Mouse (Mus musculus): ENCODE measurements around the gene Agbl2. TPM values are rescaled to one million over a fixed set of nuclear protein-coding genes. Genes with fewer than 3 reads are reported as not detected.

Agbl2 gene
- total RNA-seq, 1 experiment, result 0.27 TPM

- Histone ChIP-seq H3K36me3 (ENCODE audit: control insufficient read depth, insufficient read depth, low read length, poor library complexity, severe bottlenecking) (no peaks in the 10 kb centered on the region), H3K4me1 (ENCODE audit: control insufficient read depth in 2 of 2, insufficient read depth in 2 of 2, low read length in 2 of 2, poor library complexity in 1 of 2) (0 out of 4 replicates have a peak, but pooled peaks cover 0 to 1% of the 10 kb centered on the region in 2 experiments), H3K9ac (ENCODE audit: insufficient read depth, low read depth, low read length, poor library complexity, severe bottlenecking) (no peak overlapping the region), H3K9me3 (ENCODE audit: control insufficient read depth, insufficient read depth, low read depth, low read length) (no peaks in the 10 kb centered on the region), H3K27ac (ENCODE audit: insufficient read depth, low read depth, low read length, poor library complexity, severe bottlenecking) (no peak overlapping the region), H3K4me3 (ENCODE audit: insufficient read depth in 1 of 2, low read depth in 1 of 2, low read length in 2 of 2, poor library complexity in 1 of 2, severe bottlenecking in 1 of 2) (no peak overlapping the region)
- in situ Hi-C loops (cut with MboI; ENCODE audit: low sequenced_read_pairs in 2 of 2, unreplicated experiment in 2 of 2), result no loop called here
- no peak for DNase-seq (ENCODE audit: low read depth, low spot score)
- TF ChIP-seq MAFK (IDR thresholded peaks at IDR 0.05; ENCODE audit: insufficient read depth, low read depth, low read length) (no peak), CHD2 (IDR thresholded peaks at IDR 0.05; ENCODE audit: low read depth, low read length) (no peak), HCFC1 (IDR thresholded peaks at IDR 0.05; ENCODE audit: borderline replicate concordance, insufficient read depth, low read length) (no peak), ZC3H11A (IDR thresholded peaks at IDR 0.05; ENCODE audit: borderline replicate concordance, low read depth, low read length) (no peak), ZNF384 (IDR thresholded peaks at IDR 0.05; ENCODE audit: low read depth, low read length) (no peak)
These were observed 5.6 kb downstream of the Agbl2 start for GRCm38 (mm10) chr2:90788126-90788525.

GRCm38 (mm10) chr2:90808241-90809126 lies 26.0 kb downstream of the Agbl2 start:
- no peak overlapping the region for H3K27ac ChIP-seq (ENCODE audit: insufficient read depth, low read depth, low read length, poor library complexity, severe bottlenecking)
- no peaks in the 10 kb centered on the region for H3K36me3 ChIP-seq (ENCODE audit: control insufficient read depth, insufficient read depth, low read length, poor library complexity, severe bottlenecking)
- in situ Hi-C loops (cut with MboI; ENCODE audit: low sequenced_read_pairs in 2 of 2, unreplicated experiment in 2 of 2), result no loop called here
- DNase-seq (ENCODE audit: low read depth, low spot score), result no peak
- TF ChIP-seq MAFK (IDR thresholded peaks at IDR 0.05; ENCODE audit: insufficient read depth, low read depth, low read length) (peak; percentile 81), ZC3H11A (IDR thresholded peaks at IDR 0.05; ENCODE audit: borderline replicate concordance, low read depth, low read length) (no peak)
- no peak overlapping the region for H3K9ac ChIP-seq (ENCODE audit: insufficient read depth, low read depth, low read length, poor library complexity, severe bottlenecking)
- no peaks in the 10 kb centered on the region for H3K4me1 ChIP-seq (ENCODE audit: control insufficient read depth in 2 of 2, insufficient read depth in 2 of 2, low read length in 2 of 2, poor library complexity in 1 of 2)
- no peak overlapping the region for H3K4me3 ChIP-seq (ENCODE audit: insufficient read depth in 1 of 2, low read depth in 1 of 2, low read length in 2 of 2, poor library complexity in 1 of 2, severe bottlenecking in 1 of 2)
- H3K9me3 ChIP-seq (ENCODE audit: control insufficient read depth, insufficient read depth, low read depth, low read length), result no peaks in the 10 kb centered on the region

DNA sequence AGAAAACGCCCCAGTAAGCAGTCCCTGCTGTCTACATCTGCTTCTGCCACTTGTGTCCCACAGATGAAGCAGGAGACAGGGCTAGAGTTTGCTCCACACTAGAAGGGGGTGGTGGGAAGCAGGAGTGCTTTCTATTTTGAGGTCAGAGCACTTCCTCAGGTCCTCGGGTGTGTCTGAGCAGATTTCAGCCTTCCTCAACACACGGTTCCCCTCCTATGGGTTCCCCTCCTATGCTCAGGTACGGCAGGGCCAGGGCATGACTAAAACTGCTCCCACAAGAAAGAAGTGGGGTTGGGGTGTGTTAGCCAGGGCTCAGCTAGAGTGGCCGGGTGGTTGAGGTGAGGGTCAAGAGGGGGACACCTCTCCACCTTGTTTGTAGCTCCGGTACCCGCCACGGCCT lies 28.2 kb downstream of the Agbl2 start:
- in situ Hi-C loops (cut with MboI; ENCODE audit: low sequenced_read_pairs in 2 of 2, unreplicated experiment in 2 of 2), result no loop called here
- no peak for DNase-seq (ENCODE audit: low read depth, low spot score)

GRCm38 (mm10) chr2:90815266-90815665 lies 32.7 kb downstream of the Agbl2 start:
- H3K4me3 ChIP-seq (ENCODE audit: insufficient read depth in 1 of 2, low read depth in 1 of 2, low read length in 2 of 2, poor library complexity in 1 of 2, severe bottlenecking in 1 of 2), result no peak overlapping the region
- no peak overlapping the region for H3K9ac ChIP-seq (ENCODE audit: insufficient read depth, low read depth, low read length, poor library complexity, severe bottlenecking)
- no peaks in the 10 kb centered on the region for H3K4me1 ChIP-seq (ENCODE audit: control insufficient read depth in 2 of 2, insufficient read depth in 2 of 2, low read length in 2 of 2, poor library complexity in 1 of 2)
- no peak for TF ChIP-seq MAFK (IDR thresholded peaks at IDR 0.05; ENCODE audit: insufficient read depth, low read depth, low read length)
- TF ChIP-seq CHD2 (IDR thresholded peaks at IDR 0.05; ENCODE audit: low read depth, low read length), result no peak
- no peak for TF ChIP-seq HCFC1 (IDR thresholded peaks at IDR 0.05; ENCODE audit: borderline replicate concordance, insufficient read depth, low read length)
- no peak for TF ChIP-seq ZNF384 (IDR thresholded peaks at IDR 0.05; ENCODE audit: low read depth, low read length)
- TF ChIP-seq ZC3H11A (IDR thresholded peaks at IDR 0.05; ENCODE audit: borderline replicate concordance, low read depth, low read length), result no peak
- H3K36me3 ChIP-seq (ENCODE audit: control insufficient read depth, insufficient read depth, low read length, poor library complexity, severe bottlenecking), result no peaks in the 10 kb centered on the region
- H3K27ac ChIP-seq (ENCODE audit: insufficient read depth, low read depth, low read length, poor library complexity, severe bottlenecking), result no peak overlapping the region
- no peaks in the 10 kb centered on the region for H3K9me3 ChIP-seq (ENCODE audit: control insufficient read depth, insufficient read depth, low read depth, low read length)
- no peak for DNase-seq (ENCODE audit: low read depth, low spot score)
- in situ Hi-C loops (cut with MboI; ENCODE audit: low sequenced_read_pairs in 2 of 2, unreplicated experiment in 2 of 2), result no loop called here

More for the DNA sequence above, 28.2 kb downstream of the Agbl2 start:
- TF ChIP-seq HCFC1 (IDR thresholded peaks at IDR 0.05; ENCODE audit: borderline replicate concordance, insufficient read depth, low read length) (no peak), ZC3H11A (IDR thresholded peaks at IDR 0.05; ENCODE audit: borderline replicate concordance, low read depth, low read length) (no peak), ZNF384 (IDR thresholded peaks at IDR 0.05; ENCODE audit: low read depth, low read length) (no peak), MAFK (IDR thresholded peaks at IDR 0.05; ENCODE audit: insufficient read depth, low read depth, low read length) (no peak), CHD2 (IDR thresholded peaks at IDR 0.05; ENCODE audit: low read depth, low read length) (no peak)
- H3K27ac ChIP-seq (ENCODE audit: insufficient read depth, low read depth, low read length, poor library complexity, severe bottlenecking), result no peak overlapping the region
- no peaks in the 10 kb centered on the region for H3K4me1 ChIP-seq (ENCODE audit: control insufficient read depth in 2 of 2, insufficient read depth in 2 of 2, low read length in 2 of 2, poor library complexity in 1 of 2)
- H3K9ac ChIP-seq (ENCODE audit: insufficient read depth, low read depth, low read length, poor library complexity, severe bottlenecking), result no peak overlapping the region
- H3K9me3 ChIP-seq (ENCODE audit: control insufficient read depth, insufficient read depth, low read depth, low read length), result no peaks in the 10 kb centered on the region
- H3K36me3 ChIP-seq (ENCODE audit: control insufficient read depth, insufficient read depth, low read length, poor library complexity, severe bottlenecking), result no peaks in the 10 kb centered on the region
- H3K4me3 ChIP-seq (ENCODE audit: insufficient read depth in 1 of 2, low read depth in 1 of 2, low read length in 2 of 2, poor library complexity in 1 of 2, severe bottlenecking in 1 of 2), result no peak overlapping the region

All from ES-E14 (cell line).